9 mouse cellular contexts compared by ENCODE assay signal in the genomic region with DNA sequence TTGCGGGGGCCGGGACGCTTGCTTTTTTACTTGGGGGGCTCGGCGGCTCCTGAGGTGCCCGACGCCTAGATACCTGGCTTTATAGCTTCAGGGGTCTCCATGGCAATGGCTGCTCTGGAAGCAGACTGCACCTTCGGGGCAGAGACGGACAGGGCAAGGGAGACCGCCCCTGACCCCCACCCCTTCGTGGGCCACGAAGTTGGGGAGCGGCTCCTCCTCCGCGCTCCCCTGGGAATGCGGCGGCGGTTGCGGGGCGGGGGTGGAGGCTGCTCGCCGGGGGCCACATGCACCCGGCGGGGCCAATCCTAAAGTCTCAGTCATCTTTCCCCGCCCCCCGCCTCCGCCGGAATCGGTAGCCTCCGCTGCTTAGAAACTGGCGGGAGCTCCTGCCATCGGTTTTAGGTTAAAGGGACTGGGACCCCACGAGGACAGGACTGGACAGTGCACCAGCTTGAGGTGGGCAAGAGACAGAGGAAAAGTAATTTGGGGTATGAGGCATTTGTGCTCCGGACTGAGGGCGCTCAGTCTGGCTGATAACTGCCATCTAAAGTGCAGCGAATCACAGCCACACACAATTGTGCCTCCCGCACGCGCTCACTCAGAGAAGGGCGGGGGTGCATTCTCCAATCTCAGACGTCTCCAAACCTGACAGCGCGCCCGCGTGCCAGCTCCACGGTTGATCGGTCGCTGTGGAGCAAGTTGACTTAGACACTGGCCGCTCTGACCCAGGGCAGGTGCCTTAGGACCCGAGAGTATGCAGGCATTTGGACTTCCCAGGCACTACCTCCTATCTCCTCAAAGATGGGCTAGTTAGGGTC. TPM values are rescaled to one million over a fixed set of nuclear protein-coding genes. Genes with fewer than 3 reads are reported as not detected.
DNase-seq lines count a peak whose midpoint lies in the region; ATAC-seq and TF ChIP-seq lines count a peak whose summit lies in the region.
"Had no signal": no experiment of that assay in that cellular context is flagged by ENCODE, and none has a peak within 500 bp of the region (broad histone marks: within the 10 kb centered on the region; RNA-seq: fewer than 3 reads in every experiment).

Gene Ankrd63 (minus strand): TSS at position 51 of the 818 bp plus-strand sequence.

- H3K4me1 ChIP-seq in erythroblast, embryonic 14.5 days (ENCODE audit: control insufficient read depth) = peaks cover 15% of the 10 kb centered on the region
- H3K4me1 ChIP-seq in testis, adult 2 months (ENCODE audit: control insufficient read depth, insufficient read depth, low read length) = peaks cover 43% of the 10 kb centered on the region
- H3K4me1 ChIP-seq in liver, embryonic 11.5 days (replicated peaks; ENCODE audit: control insufficient read depth, insufficient read depth, low read length) = peaks cover 28% of the 10 kb centered on the region

- ATAC-seq in erythroblast, adult 5-6 weeks (replicated peaks; ENCODE audit: low FRiP score, poor library complexity, severe bottlenecking) = no peak
- no peak for ATAC-seq in liver, embryonic 11.5 days (replicated peaks; ENCODE audit: low FRiP score)
- ATAC-seq: Patski had no signal

- no peak for TF ChIP-seq CTCF in testis, adult 2 months (IDR thresholded peaks at IDR 0.05; ENCODE audit: control insufficient read depth, insufficient read depth, insufficient replicate concordance, low read depth, low read length)

- H3K9me3 ChIP-seq in erythroblast, embryonic 14.5 days (ENCODE audit: control insufficient read depth, low read length) = peaks cover 22% of the 10 kb centered on the region
- H3K9me3 ChIP-seq in liver, embryonic 11.5 days (ENCODE audit: control insufficient read depth, low read length) = no peaks in the 10 kb centered on the region

- H3K9ac ChIP-seq in liver, embryonic 11.5 days (ENCODE audit: low read depth, low read length) = no peak within 1 kb of the TSS

- H3K27ac ChIP-seq in testis, adult 2 months (ENCODE audit: control insufficient read depth, insufficient read depth, low read depth, low read length) = peak within 1 kb of the TSS; percentile 76
- no peak within 1 kb of the TSS for H3K27ac ChIP-seq in liver, embryonic 11.5 days (ENCODE audit: low read depth, low read length)

- H3K36me3 ChIP-seq in erythroblast, embryonic 14.5 days (ENCODE audit: control insufficient read depth) = no peaks in the 10 kb centered on the region
- no peaks in the 10 kb centered on the region for H3K36me3 ChIP-seq in testis, adult 2 months (ENCODE audit: control insufficient read depth, insufficient read depth, low read length)
- H3K36me3 ChIP-seq in liver, embryonic 11.5 days (ENCODE audit: control insufficient read depth, insufficient read depth, low read length) = no peaks in the 10 kb centered on the region
- H3K36me3 ChIP-seq in splenic B cell, adult 2 months (ENCODE audit: control insufficient read depth, insufficient read depth, low read length, poor library complexity, severe bottlenecking) = no peaks in the 10 kb centered on the region

- H3K4me2 ChIP-seq in liver, embryonic 11.5 days = peak within 1 kb of the TSS; percentile 82

- WGBS in liver, embryonic 11.5 days = 2% methylated on average over 50 of the region's 50 CpGs

- peak within 1 kb of the TSS; percentile 16 for H3K4me3 ChIP-seq in erythroblast, embryonic 14.5 days (replicated peaks)
- H3K4me3 ChIP-seq in testis, adult 2 months (ENCODE audit: control insufficient read depth, low read depth, low read length) = peak within 1 kb of the TSS; percentile 82
- H3K4me3 ChIP-seq in liver, embryonic 11.5 days (ENCODE audit: low read depth, low read length) = peak within 1 kb of the TSS; percentile 43

- peak; percentile 76; the same call in 1 of the 2 replicates for TF ChIP-seq POLR2A in testis, adult 2 months (IDR thresholded peaks at IDR 0.05; ENCODE audit: control insufficient read depth, low read depth, low read length)

- H3K27me3 ChIP-seq in erythroblast, embryonic 14.5 days (ENCODE audit: control insufficient read depth) = peaks cover 98% of the 10 kb centered on the region
- no peaks in the 10 kb centered on the region for H3K27me3 ChIP-seq in testis, adult 2 months (ENCODE audit: control insufficient read depth, insufficient read depth, low read length)
- H3K27me3 ChIP-seq in liver, embryonic 11.5 days (replicated peaks; ENCODE audit: control insufficient read depth, insufficient read depth, low read length) = peaks cover 99% of the 10 kb centered on the region
- H3K27me3 ChIP-seq in splenic B cell, adult 2 months (ENCODE audit: control insufficient read depth, insufficient read depth, low read length, poor library complexity, severe bottlenecking) = no peaks in the 10 kb centered on the region

- DNase-seq in testis, postnatal 14 days (ENCODE audit: low spot score) = no peak
- DNase-seq in heart, postnatal 4 days = peak; percentile 32
- DNase-seq in liver, embryonic 11.5 days (ENCODE audit: low spot score) = no peak
- peak; percentile 51 for DNase-seq in splenic B cell, adult 2 months (ENCODE audit: low read depth, low spot score)
- DNase-seq in cerebellum, adult 11 months = no peak

RNA-seq across cellular contexts. Expression of gene Ankrd63, which starts in this region (rescaled TPM):
- 0.01 TPM in 1 of 2 replicates, not detected in the other for polyA plus RNA-seq in erythroblast, embryonic 14.5 days (2012)
- 0.19 TPM in 1 of 2 replicates, not detected in the other for total RNA-seq in erythroblast, adult 5-6 weeks (2015; ENCODE audit: low replicate concordance)
- 0.14 TPM in 1 of 2 replicates, not detected in the other for total RNA-seq in erythroblast, adult 5-6 weeks (2017; ENCODE audit: low replicate concordance)
- polyA plus RNA-seq in testis, adult 2 months (2012; rRNA removed) = 1.8 and 1.9 TPM in 2 replicates
- total RNA-seq in heart, postnatal 4 days (2021) = 1 to 10 TPM; 1.3 to 1.4 TPM
- 0.16 TPM in 1 of 2 replicates, not detected in the other for polyA plus RNA-seq in liver, embryonic 11.5 days (2014; fragmentation: Nextera tagmentation; extraction: Ambion mirVana)

Comparison
In these comparisons a context has a peak if more than half of its experiments do, and no peak if none do; other contexts are left out.
1. H3K4me3 ChIP-seq: peak in every context shown above with its lines; median percentile 82 in testis, adult 2 months; 43 in liver, embryonic 11.5 days; 16 in erythroblast, embryonic 14.5 days.
2. DNase-seq: peak in heart, postnatal 4 days (single experiment) and splenic B cell, adult 2 months (single experiment); none in testis, postnatal 14 days (single experiment), liver, embryonic 11.5 days (single experiment) and cerebellum, adult 11 months (single experiment).